Mouse (Mus musculus) left cerebral cortex, postnatal 14 days (tissue): ENCODE measurements around the gene Tspan18. TPM values are rescaled to one million over a fixed set of nuclear protein-coding genes. Genes with fewer than 3 reads are reported as not detected.

Source experiments
- DNase-seq, 2 experiments: peaks; one replicate each; pipeline ENCODE4 v3.0.0; 2021 to 2022; ENCODE audit warnings: low spot score in 2 of 2, mixed read lengths in 1 of 2
- intact Hi-C: fragments of 180-260 bp; cut with DNase I; formaldehyde crosslinking; loops from one replicate; pipeline ENCODE4 v1.15.1; 2025
- total RNA-seq, 2 experiments: library from RNA; stranded (reverse); gene quantifications; 2 replicates each; pipeline ENCODE4 v1.2.3; 2021

Tspan18 gene
- total RNA-seq, 2 experiments from 2014 or later = 3.5 to 7.4 TPM

GRCm38 (mm10) chr2:93346609-93347008 is 12.3 kb upstream of the Tspan18 start:
- intact Hi-C loops = no loop called here

GRCm38 (mm10) chr2:93345663-93346268 is 11.5 kb upstream of the Tspan18 start:
- intact Hi-C loops = no loop called here
- no peak for DNase-seq

More at GRCm38 (mm10) chr2:93346609-93347008, 12.3 kb upstream of the Tspan18 start:
- DNase-seq = no peak

DNA sequence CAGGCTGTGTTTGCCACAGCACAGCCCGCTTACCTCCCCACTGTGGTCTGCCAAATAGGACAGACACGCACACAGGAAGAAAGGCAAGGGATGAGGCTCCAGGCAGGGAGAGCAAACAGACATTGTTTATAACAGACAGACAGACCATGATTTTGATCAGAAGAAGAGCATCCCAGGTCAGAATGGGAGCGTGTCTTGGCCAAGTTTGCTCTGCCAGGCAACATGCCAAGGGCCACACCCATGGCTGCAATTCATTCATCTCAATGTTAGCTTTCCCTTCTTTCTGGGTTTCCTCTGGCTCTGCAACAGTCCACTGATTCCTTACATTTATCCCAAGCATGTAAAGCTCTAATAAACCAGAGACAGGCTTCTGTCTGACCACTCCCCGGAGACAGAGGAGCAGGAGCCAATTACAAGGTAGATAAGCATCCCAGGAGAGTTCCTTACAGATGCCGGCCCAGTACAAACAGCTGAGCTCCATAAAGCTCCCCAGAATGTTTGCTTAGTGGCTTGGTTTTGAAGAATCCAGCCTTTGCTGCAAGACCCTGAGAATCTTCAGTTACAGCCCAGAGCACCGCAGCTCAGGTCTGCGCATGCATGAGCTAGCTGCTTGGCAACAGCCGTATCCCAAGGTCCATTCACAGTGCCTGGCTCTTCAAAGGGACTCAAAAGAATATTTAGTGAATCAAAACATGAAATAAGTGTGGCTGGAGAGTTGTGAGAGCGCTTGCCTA is 5.2 kb upstream of the Tspan18 start:
- no peak for DNase-seq
- intact Hi-C loops = no loop called here

- intact Hi-C loops = no loop called here
- DNase-seq = no peak
Observed at GRCm38 (mm10) chr2:93335996-93336395, 1.7 kb upstream of the Tspan18 start.

DNA sequence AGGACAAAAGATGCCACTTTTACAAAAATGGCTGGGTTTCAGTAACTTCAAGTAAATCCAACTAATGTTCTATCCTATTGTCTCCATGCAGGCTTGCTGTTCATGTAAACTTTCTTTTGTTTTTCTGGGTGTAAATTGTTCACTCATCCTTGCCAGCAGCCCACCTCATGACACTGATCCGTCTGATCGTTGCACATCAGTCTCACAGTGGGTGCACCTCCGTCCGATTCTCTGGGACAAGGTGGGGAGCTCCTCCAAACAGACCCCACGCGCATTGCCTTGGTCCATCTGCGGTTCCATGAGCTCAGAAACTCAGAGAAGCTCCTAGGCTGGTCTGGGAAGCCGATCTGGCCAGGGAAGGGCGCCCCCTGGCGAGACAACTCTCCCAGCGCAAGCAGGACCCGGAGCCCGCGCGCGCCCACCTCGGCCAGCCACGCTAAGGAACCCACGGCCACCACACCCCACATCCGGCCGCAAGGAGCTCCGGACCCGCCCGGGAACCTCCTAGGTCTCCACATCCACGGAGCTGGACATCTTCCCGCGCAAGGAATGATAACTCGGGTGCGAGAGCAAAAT is 976 bp downstream of the Tspan18 start:
- intact Hi-C loops = loop anchor here (2.0 to 5.0 kb wide), 3 partner anchors 57 to 117 kb away; no protein-coding TSS in a partner anchor
- peak; percentile 63 to 82 for DNase-seq

- DNase-seq = no peak
- intact Hi-C loops = loop anchor here (2.0 to 5.0 kb wide), 3 partner anchors 55 to 115 kb away; no protein-coding TSS in a partner anchor
Observed at GRCm38 (mm10) chr2:93332277-93332676, 2.0 kb downstream of the Tspan18 start.

GRCm38 (mm10) chr2:93331121-93331520 is 3.2 kb downstream of the Tspan18 start:
- intact Hi-C loops = loop anchor here (5.0 kb wide), 1 partner anchor 81 kb away; no protein-coding TSS in a partner anchor
- DNase-seq = no peak

- intact Hi-C loops = no loop called here
- DNase-seq = no peak
Observed at GRCm38 (mm10) chr2:93329120-93329519, 5.2 kb downstream of the Tspan18 start.

DNA sequence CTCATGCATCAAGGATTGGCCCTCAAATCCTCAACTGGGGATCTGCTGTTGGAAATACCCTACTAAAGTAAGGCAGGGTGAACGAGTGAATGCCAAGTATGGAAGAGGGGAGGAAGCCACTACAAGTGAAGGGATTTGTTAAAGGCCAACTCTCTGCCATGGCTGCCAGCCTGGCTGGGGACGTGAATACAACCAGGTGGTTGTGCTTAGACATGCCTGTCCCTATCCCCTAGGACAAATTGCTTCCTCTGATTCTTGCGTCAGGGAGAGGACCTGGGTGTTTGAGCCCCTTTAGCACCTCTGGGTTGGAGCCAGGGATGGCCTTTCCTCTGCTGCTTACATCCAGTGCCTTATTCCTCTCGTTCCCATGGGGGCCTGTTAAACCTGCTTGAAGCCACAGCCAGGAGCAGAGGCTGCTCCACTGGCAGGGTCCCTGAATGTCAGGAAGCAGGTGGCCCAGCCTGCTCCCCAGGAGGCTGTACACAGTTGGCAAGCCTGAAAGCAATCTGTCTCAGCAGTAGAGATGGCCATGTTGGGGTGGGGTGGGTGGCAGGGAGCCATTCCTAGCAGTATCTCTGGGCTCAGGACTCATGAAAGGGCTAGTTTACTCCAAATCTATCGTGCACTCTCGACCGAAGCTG is 6.3 kb downstream of the Tspan18 start:
- DNase-seq = no peak
- intact Hi-C loops = no loop called here

- intact Hi-C loops = no loop called here
- no peak for DNase-seq
Observed at GRCm38 (mm10) chr2:93324681-93325080, 9.6 kb downstream of the Tspan18 start.

GRCm38 (mm10) chr2:93321946-93322345 is 12.4 kb downstream of the Tspan18 start:
- intact Hi-C loops = no loop called here
- DNase-seq = no peak

GRCm38 (mm10) chr2:93320267-93320666 is 14.0 kb downstream of the Tspan18 start:
- intact Hi-C loops = no loop called here

GRCm38 (mm10) chr2:93319598-93319997 is 14.7 kb downstream of the Tspan18 start:
- DNase-seq = no peak
- intact Hi-C loops = no loop called here

More at GRCm38 (mm10) chr2:93320267-93320666, 14.0 kb downstream of the Tspan18 start:
- no peak for DNase-seq

- intact Hi-C loops = no loop called here
- DNase-seq = no peak
Observed at GRCm38 (mm10) chr2:93318781-93319349, 15.4 kb downstream of the Tspan18 start.

GRCm38 (mm10) chr2:93313768-93314632 is 20.3 kb downstream of the Tspan18 start:
- no peak for DNase-seq
- intact Hi-C loops = no loop called here

DNA sequence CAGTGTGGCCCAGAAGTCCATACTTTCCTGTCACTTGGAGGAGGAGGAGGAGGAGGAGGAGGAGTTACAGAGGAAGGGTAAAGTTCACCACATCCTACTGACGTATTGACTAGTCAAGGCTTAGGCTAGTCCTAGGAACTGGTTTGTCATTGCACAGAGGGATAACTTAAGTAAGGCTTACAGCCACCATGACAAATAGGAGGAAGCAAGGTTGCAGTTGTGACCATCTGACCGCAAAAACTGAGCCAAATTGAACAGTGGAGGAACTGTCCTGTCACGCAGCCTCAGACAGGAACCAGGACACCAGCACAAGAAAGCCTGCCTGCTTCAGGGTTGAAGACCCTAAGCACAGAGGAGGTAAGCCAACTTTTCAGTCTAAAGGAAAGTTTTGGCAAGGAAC is 21.8 kb downstream of the Tspan18 start:
- intact Hi-C loops = no loop called here
- no peak for DNase-seq

DNA sequence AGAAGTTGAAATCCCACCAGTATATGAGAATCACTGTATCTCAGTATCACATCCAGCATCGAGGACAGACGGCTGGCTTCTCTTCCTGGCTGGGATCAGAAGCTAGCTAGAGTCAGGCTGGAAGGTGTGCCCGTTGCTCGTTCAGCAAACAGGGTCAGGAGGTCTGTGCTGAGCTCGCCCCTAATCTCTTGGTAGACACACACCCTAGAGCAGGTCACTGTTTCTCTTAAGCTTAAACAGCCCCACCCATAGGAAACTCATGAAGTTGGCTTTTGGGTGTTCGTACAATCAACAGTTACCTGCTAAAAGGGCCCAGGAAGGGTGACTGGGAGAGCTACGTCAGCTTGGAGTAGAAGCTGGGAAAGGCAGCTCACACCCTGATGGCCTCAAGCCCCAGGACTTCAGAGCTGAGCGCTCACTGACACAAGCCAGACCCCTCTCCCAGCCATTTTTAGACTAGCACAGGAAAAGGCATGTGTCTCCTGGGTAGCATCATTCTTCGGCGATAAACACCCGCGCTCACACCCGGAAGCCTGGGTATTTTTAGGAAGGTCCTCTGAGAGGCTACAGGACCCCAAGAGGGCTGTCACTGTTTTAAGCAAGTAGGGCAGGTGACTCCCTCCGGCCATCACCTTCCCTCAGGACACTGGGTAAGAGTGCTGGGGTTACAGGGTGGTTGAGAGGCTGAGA is 24.4 kb downstream of the Tspan18 start:
- DNase-seq = no peak
- intact Hi-C loops = no loop called here

DNA sequence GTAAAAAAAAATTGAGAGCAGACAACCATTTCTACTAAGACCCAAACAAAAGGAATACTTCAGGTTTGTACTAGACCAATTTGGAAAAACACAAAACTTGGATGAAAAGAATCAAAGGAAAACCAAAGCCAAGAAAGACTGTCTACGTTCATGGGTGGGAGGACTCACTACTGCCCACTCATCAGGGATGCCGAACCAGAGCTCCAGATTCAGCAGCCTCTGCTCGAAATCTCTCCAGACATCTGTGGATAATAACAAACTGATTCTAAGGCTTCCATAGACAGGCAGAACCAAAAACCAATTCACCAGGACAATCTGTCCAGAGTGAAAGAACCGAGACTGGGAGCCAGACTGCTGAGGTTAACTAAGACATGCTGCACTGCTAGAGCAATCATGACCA is 27.4 kb downstream of the Tspan18 start:
- DNase-seq = no peak
- intact Hi-C loops = no loop called here
